Mouse (Mus musculus): ENCODE data around the gene Zc3h18.

DNA sequence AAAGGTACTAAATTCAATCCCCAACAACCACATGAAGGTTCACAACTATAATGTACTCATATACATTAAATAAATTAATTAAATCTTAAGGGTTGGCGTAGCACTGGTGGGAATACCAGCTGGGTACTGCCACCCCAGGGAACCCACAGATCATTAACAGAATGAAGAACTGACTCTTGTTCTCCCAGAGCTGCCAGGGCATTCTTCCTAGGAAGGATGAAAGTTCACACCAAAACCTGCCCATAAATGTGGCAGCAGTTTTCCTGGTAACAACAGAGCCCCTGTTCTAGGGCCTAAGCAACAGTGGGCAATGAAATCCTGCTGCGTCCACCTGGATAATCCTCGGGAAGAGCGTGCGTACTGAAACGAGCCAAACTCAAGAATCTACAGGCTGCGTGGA lies 65.9 kb downstream of the Zc3h18 start:
- TF ChIP-seq POLR2A (IDR thresholded peaks at IDR 0.05; ENCODE audit: low read depth, low read length), result no peak
- no peak for TF ChIP-seq CTCF (IDR thresholded peaks at IDR 0.05; ENCODE audit: borderline replicate concordance, insufficient read depth, low read length)
